Mouse (Mus musculus) CH12F3 (cell line): ENCODE measurements around the gene Map4k5.

ENCODE experiments used
- in situ Hi-C: fragments of 300-500 bp; cut with MboI; formaldehyde crosslinking; loops from 2 replicates; pipeline ENCODE4 v1.14.3; 2020; ENCODE audit warnings: low sequenced_read_pairs

Gene Map4k5

GRCm38 (mm10) chr12:69846499-69846898 is 46.5 kb downstream of the Map4k5 start:
- in situ Hi-C loops, result no loop called here

DNA sequence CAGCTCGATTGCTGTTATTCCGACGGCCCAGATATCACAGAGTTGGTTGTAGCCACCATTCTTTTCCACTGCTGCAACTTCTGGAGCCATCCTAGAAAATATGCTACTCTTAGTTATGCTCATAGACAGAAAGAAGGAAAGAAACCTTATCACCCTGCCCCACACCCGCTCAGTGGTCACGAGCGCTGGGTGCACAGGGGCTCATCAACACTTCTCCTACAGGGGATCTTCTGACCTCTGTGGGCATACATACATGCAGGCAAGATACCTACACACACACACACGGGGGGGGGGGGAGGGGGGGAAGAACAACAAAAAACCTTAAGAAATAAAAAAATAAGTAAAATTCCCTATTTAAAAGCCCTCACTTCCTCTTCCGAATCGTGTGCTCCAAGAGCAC is 47.3 kb downstream of the Map4k5 start:
- in situ Hi-C loops, result no loop called here

GRCm38 (mm10) chr12:69843531-69844445 is 49.2 kb downstream of the Map4k5 start:
- in situ Hi-C loops, result no loop called here

- in situ Hi-C loops, result no loop called here
These were observed 54.6 kb downstream of the Map4k5 start for GRCm38 (mm10) chr12:69838376-69838775.

DNA sequence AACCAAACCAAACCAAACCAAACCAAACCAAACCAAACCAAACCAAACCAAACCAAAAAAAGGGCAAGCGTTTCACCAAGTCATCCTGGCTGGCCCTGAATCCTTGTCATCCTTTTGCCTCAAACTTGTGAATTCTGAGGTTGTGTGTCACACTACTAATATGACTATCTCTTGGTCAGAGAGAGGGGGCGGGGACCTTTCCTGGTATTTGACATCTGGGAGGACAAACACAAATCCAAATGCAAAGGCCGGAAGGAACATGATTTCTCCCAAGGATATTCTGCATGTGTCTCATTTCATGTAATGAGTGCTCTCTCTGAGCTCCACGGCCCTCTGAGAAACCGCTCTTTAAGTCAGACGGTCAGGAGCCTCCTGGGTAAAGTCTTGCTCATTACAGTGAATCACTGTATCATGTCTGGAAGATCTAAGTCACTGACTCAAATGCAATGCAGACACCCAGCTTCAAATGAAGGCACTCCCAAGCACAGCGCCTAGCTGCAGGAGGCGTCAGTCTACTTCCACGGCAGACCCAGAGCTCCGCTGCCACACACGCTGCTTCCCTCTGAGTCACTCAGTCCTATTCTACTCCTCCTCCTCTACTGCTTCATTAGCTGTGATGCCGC is 58.9 kb downstream of the Map4k5 start:
- in situ Hi-C loops, result no loop called here

DNA sequence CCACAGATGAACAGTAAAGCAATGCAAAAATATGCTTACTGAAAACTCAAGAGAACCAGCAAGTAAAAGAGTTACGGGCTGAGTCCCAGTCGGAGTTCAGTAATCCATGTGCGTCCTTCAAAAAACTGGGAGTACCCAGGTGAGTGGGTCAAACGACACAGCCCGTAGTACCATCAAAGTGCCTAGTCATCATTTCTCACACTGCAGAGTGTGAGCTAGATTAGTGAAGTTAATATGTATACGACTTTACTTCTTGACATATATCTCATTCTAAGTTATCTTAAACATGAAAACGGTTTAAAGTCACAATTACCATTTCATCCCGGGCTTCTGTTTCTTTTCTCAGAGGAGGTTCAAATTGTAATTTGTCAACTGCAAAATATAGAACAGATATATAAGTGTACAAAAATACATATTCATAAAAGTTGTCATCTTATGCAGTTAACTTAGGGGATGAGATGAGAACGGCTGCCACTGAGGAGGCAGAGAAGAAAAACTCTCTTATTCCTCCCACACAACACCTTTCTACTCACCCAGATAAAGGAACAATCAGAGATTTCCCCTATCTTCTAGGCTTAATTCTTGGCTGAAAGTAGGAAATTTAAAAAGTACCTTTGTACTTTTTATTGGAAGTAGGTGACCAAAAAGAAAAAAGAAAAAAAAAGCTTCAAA is 61.6 kb downstream of the Map4k5 start:
- in situ Hi-C loops, result no loop called here

DNA sequence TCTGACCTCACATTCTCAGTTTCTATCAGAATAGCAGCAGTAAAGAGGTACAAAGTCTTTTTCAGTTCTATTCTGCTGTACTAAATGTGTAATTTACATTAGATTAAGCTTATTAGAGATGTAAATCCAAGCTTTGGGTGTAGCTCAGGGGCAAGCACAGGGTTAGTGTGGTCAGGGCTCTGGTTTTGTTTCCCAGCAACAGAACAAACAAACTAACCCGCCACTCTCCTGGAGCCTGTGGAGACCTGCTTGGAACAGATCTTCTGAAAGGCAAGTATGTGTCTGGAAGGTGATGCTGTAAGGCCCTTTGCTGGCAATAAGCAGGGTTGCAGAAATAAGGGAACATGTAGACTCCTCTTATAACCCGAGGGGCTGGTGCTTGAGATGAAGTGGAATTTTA is 64.8 kb downstream of the Map4k5 start:
- in situ Hi-C loops, result no loop called here

GRCm38 (mm10) chr12:69824881-69825597 is 68.0 kb downstream of the Map4k5 start:
- in situ Hi-C loops, result no loop called here

- in situ Hi-C loops, result no loop called here
These were observed 78.7 kb downstream of the Map4k5 start for GRCm38 (mm10) chr12:69814272-69814671.

DNA sequence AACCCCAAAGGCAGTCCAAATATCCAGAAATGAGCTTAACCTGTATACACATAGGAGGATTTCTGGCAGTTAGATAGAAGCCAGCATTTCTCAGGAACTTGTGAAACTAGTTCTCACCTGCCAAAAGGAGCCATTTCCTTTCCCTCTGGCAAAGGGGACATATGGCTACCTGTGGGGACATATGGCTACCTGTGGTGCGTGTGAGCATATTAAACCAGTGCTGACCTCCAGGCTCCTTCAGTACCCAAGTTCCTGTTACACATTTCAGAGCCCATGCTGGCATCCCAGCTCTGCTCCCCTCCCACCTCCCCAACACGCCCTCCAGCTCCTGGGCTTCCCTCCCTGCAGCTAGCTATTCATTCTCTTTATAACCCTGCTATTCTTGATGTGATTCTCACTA is 79.4 kb downstream of the Map4k5 start:
- in situ Hi-C loops, result no loop called here

- in situ Hi-C loops, result no loop called here
These were observed 80.0 kb downstream of the Map4k5 start for GRCm38 (mm10) chr12:69812986-69813385.

DNA sequence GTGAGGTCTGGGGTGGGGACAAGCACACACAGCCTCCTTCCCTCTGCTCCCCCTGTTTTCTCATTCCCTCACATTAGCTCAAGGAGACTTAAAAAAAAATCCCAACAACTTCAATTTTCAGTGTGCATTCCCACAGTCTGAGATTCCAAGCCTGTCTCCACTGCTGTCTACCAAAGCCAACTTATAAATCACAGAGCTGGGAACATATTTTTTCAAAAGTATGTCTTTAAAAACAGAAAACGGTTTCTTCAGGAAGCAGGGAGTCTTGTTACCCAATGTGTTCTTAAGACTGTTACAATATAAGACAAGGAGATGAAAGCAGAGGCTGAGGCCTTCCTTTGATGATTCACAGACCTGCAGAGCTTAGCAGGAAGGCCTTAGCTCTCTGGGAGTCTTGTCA is 81.0 kb downstream of the Map4k5 start:
- in situ Hi-C loops, result no loop called here

DNA sequence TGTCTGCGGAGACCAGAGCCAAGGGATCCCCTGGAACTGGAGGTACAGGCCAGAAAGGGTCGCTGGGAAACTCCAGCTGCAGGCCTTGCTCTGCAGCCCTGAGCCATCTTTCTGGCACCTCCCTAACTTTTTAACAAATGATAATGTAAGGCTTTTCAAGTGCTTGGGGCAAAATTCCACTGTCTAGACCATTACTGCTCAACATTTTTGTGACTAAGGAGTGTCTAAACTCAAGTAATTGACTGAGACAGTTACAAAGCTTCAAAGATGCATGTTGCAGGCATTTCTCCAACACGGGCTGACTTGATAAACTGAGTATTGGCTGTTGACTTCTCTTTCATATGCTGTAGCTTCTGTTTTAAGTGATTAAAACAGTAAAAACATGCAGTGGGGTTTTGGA is 83.6 kb downstream of the Map4k5 start:
- in situ Hi-C loops, result no loop called here

DNA sequence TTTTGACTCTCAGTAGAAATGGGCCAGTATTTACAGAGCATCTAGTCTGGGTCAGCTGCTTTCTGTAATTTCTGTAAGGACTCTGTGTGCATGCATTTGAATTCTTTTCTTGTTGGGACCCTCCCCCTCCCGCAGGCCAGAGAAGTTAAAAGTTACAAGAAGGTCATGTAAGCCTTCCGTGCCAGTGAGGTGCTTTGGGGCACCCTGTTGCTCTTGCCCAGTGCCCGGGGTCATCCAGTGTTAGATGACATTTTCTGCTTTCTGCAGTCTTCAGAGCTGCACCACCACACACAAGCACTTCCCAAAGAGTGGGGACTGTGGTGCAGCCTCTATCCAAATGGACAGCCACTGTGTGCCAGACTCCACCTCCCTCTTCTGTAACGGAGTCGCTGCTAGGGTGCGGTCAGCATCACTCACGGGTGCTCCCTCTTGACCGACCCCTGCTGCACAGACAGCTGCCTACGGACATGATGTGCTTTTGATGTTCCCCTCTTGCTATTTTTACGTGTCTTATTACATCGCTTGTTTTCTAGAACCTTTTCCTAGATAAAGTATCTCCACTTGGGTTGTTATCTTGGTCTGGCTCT is 85.5 kb downstream of the Map4k5 start:
- in situ Hi-C loops, result no loop called here

DNA sequence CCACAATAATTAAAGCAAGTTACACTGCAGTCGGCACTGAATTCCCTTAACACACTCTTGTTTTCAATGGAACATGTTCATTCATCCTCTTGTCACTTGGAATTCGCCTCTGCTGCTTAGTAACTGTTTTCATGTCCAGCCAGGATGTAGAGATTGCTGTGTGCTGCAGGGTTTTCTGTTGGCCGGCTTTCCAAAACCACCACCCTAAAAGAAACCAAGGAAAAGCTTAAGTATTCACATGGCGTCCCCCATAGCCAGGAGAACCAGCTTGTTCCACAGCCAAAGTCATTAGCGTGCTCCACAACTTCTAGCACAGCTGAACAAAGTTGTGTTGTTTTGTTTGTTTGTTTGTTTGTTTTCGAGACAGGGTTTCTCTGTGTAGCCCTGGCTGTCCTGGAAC is 87.9 kb downstream of the Map4k5 start:
- in situ Hi-C loops, result no loop called here

GRCm38 (mm10) chr12:69804393-69805070 is 88.5 kb downstream of the Map4k5 start:
- in situ Hi-C loops, result no loop called here

GRCm38 (mm10) chr12:69803196-69803595 is 89.8 kb downstream of the Map4k5 start:
- in situ Hi-C loops, result no loop called here

DNA sequence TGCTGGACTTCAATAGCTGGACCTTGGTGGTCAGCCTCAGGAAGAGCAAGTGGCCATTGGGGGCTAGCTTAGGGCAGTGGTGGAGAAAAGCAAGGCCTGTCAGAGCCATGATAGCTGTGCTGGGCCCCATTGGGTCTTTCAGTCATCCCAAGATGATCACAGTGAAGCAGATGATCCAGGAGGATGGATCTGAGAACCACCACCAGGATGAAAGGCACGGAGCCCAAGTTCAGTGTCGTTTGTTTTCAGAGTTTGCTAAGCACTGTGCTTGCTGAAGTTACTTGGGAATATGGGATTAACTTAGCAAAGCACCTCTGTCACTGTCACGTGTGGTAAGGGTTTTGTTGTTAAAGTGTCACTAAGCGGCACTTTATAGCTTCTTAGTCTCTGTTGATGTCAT is 92.4 kb downstream of the Map4k5 start:
- in situ Hi-C loops, result no loop called here

GRCm38 (mm10) chr12:69796311-69796710 is 96.7 kb downstream of the Map4k5 start:
- in situ Hi-C loops, result no loop called here
